Mouse (Mus musculus): Measurements from ENCODE around the gene 4930474N05Rik.

The 4930474N05Rik gene

GRCm38 (mm10) chr14:36094617-36095016 is at the start of gene 4930474N05Rik:
Gene 4930474N05Rik, plus strand, starts transcription at chr14:36094917.
- in situ Hi-C loops (cut with MboI), result no loop called here

- in situ Hi-C loops (cut with MboI), result no loop called here
Observed at GRCm38 (mm10) chr14:36048746-36049391, 45.8 kb upstream of the 4930474N05Rik start.

GRCm38 (mm10) chr14:36053281-36053680 is 41.4 kb upstream of the 4930474N05Rik start:
- in situ Hi-C loops (cut with MboI), result no loop called here

- in situ Hi-C loops (cut with MboI), result no loop called here
Observed at GRCm38 (mm10) chr14:36098528-36098927, 3.8 kb downstream of the 4930474N05Rik start.

- in situ Hi-C loops (cut with MboI), result no loop called here
Observed at GRCm38 (mm10) chr14:36099647-36100046, 4.9 kb downstream of the 4930474N05Rik start.

DNA sequence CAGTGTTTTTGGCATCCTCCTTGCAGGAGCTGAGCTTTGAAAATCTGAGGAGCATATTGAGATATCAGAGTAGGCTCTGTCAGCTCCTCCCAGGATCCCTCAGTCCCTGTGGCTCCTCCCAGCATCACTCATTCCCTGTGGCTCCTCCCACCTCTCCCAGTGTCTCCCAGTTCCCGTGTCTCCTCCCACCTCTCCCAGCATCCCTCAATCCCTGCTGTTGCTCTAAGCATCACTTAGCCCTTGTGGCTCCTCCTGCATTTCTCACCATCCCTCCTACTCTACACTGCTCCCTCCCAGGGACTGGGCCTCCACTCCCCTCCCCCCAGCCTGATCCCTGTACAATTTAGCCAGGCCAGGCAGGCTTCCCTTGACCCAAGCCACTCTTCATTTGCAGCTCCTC is 6.0 kb downstream of the 4930474N05Rik start:
- in situ Hi-C loops (cut with MboI), result no loop called here

GRCm38 (mm10) chr14:36114481-36114880 is 19.8 kb downstream of the 4930474N05Rik start:
- in situ Hi-C loops (cut with MboI), result no loop called here

GRCm38 (mm10) chr14:36123775-36124335 is 29.1 kb downstream of the 4930474N05Rik start:
- in situ Hi-C loops (cut with MboI), result no loop called here

- in situ Hi-C loops (cut with MboI), result no loop called here
Observed at GRCm38 (mm10) chr14:36135749-36136148, 41.0 kb downstream of the 4930474N05Rik start.

GRCm38 (mm10) chr14:36137696-36138095 is 43.0 kb downstream of the 4930474N05Rik start:
- in situ Hi-C loops (cut with MboI), result no loop called here

DNA sequence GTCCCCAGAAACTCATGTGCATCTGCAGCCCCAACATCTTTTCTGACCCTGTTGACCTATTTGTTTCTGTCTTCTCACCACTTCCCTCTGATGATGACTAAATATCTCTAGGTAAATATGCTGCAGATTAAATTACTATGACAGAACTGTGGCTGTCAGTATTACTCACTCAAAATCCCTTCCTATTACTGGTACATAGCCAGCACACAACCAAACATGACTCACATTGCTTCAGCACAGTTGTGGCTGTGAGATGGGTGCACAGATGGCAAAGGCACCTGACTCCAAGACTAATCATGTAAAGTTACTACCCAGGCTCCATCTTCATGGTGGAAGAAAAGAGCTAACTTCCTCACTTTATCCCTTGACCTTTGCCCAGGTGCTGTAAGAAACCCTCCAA is 50.5 kb downstream of the 4930474N05Rik start:
- in situ Hi-C loops (cut with MboI), result no loop called here

Data from mature B cell (primary cell).